Mouse (Mus musculus): ENCODE measurements at regions not wholly inside any gene's neighbourhood (a gene's known extent, or its start where the extent isn't known, plus 50 kb on each side); places are given as distances from the start of the nearest gene placed in this dataset.
A peak's percentile ranks its signal among the peaks of the same experiment; 100 is the strongest.
"Not testable (repeated sequence)": the region's sequence is repeated elsewhere in the genome, so short reads cannot be mapped to it uniquely, and the experiment has no call there.

- no peak for DNase-seq (ENCODE audit: low spot score in 2 of 2)
Observed at GRCm38 (mm10) chr3:54541389-54541788, 151.2 kb upstream of the Supt20 start.

DNA sequence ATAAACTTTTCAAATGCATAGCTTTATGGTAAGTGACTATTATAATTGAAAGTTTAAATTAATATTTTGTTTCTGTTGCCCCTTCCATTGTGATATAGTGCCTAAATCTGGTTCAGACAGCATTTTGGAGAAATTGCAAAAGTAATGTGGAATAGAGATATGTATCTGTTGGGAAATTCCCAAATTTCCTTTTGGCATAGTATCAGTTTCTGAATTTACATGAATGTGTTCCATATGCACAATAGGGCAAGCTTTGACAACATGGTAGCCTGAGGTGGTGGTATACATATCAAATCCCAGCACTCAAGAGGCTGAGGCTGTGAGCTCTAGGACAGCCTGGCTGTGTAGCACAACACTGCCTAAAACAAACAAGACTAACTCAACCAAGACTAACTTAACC is 147.2 kb upstream of the Supt20 start:
- DNase-seq (ENCODE audit: low spot score in 2 of 2): no peak

DNA sequence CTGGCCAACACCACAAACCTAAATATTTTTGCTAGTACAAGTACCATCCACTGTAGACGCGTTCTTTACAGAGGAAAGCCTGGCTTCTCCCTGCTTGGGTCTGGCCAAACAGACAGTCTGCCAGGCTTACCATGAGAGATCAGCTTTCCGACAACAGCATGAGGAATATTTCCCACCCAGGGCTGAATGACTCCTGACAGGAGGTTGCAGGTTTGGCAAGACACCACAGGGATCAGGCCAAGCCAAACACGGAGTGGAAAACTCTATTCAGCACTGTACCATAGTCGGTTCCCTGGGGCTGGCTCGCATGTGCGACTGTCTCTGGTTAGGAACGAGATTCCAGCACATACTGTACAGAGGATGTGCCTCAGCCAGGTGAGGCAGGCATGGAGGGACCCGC is 140.7 kb upstream of the Supt20 start:
- no peak for DNase-seq (ENCODE audit: low spot score in 2 of 2)

- DNase-seq (ENCODE audit: low spot score in 2 of 2): no peak
Observed at GRCm38 (mm10) chr3:54555954-54556353, 136.7 kb upstream of the Supt20 start.

DNA sequence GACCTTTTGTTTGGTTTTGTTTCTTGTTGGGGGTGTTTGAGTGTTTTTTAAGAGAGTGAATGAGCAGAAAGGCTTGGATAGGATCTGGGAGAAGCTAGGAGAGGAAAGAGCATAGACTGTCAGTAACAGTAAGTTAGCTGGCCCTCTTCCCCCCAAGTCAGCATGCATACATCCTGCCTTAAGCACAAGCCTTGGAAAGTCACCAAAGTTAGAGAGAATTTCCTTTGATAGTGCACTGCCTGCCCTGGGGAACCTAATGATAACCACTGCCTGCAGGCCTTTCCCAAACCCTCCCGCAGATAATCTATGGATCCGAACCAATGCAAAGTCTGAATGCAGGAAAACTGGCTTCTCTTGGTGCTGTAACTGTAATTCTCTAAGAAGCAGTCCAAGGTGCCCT is 133.6 kb upstream of the Supt20 start:
- DNase-seq (ENCODE audit: low spot score in 2 of 2): no peak

DNA sequence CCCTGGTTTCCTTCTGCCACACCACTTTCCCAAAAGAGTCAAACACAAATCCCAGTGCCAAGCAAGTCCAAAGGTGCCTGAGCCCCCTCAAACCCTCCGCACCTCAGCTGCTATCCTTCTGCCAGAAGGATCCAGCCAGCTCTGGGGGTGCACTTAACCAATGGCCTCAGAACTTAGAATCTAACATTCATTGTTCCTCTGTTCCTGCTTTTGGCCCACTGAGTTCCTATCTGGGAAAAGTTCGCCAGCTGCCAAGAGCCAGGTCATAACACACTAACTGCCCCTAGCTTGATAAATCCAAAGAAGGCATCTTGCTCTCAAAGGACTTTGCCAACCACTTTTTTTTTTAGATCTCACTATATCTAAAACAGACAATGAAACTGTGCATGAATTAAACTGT is 133.1 kb upstream of the Supt20 start:
- no peak for DNase-seq (ENCODE audit: low spot score in 2 of 2)

DNA sequence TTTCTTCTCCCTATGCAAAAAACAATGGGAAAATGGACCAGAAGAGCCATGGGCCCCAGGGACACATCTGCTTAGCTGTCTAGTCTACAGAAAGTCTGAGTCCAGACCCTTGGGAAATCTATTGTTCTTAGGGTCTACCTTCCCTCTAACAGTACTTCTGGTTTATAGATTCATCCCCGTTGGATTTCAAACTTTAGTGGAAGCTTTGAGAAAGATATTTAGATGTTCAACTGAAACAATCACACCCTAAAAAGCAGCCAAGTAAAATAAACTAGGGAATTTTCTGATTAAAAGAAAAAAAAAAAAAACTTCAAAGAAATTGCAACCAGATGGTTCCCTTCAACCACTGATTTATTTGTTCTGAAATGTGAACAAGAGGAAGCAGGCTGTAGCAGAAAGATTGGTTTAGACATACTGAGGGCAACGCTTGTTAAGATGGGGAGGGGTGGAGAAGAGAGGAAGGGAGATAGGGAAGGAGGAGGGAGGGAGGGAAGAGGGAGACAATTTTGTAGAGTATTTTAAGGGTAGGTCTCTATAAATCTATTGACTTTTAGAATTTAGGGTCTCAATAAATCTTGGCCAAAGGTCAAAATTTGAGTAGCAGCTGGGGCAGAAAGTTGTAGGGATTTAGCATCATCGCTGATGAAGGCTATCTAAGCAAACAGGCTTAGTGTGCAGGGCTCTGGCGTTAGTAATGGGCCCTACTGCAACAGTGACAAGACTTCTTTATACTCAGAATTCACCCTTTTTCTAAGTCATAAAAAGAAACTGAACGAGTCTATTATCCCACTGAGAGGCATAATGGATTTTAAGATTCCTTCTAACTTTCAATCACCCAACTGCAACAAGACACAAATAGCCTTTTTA is 132.3 kb upstream of the Supt20 start:
- no peak for DNase-seq (ENCODE audit: low spot score in 2 of 2)

GRCm38 (mm10) chr3:54567329-54567728 is 125.3 kb upstream of the Supt20 start:
- no peak for DNase-seq (ENCODE audit: low spot score in 2 of 2)

GRCm38 (mm10) chr3:54568096-54568495 is 124.5 kb upstream of the Supt20 start:
- DNase-seq (ENCODE audit: low spot score in 2 of 2): no peak

DNA sequence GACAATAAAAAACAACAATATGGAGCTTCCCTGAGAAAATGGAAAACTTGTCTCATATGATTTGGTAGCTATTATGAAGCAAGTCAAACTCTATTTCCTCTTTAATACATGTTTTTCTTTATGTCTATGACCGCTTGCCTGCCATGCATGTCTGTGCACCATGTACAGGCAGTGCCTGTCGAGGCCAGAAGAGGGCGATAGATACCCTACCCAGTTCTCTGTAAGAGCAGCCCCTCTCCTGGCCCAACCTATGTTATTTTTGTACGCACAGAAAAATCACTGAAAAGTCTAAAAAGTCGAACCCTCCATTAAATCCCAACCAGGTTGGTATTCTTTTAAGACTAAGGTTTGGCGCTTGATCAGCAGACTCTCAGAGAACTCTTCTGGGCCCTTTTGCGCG is 122.1 kb upstream of the Supt20 start:
- DNase-seq (ENCODE audit: low spot score in 2 of 2): no peak

- DNase-seq (ENCODE audit: low spot score in 2 of 2): no peak
Observed at GRCm38 (mm10) chr3:54577851-54578250, 114.8 kb upstream of the Supt20 start.

DNA sequence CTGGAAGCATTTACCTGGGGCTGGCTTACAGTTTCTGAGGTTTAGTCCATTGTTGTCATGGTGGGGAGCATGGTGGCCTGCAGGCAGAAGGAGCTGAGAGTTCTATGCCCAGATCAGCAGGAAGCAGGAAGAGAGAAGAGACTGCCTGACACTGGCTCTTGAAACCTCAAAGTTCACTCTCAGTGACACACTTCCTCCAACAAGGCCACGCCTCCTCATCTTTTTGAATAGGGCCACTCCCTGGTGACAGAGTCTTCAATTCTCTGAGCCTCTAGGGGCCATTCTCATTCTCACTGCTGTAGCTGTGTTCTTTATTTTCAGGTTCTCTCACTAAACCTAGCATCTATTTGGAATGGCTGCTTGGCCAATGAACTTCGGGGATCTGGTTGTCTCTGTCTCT is 113.2 kb upstream of the Supt20 start:
- no peak for DNase-seq (ENCODE audit: low spot score in 2 of 2)

- no peak for DNase-seq (ENCODE audit: low spot score in 2 of 2)
Observed at GRCm38 (mm10) chr3:54580339-54580738, 112.3 kb upstream of the Supt20 start.

DNA sequence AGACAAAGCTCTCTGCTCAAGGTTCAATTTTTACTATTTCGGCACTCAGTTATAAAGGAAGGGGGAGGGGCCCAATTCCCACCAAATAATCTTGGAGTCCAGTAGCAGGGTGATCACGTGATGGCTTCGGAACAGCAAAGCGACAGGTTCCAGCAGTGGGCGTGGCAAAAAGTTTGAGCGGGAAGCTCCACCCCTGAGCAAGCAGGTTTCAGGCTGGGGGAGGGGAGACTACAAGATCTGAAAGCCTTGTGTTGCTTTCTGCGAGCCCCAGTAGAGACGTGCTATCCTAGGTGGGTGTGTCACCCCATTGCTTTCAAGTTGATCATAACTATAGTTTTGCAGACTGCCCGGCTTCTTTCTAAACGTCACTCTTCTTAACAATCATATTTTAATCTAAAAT is 106.8 kb upstream of the Supt20 start:
- DNase-seq (ENCODE audit: low spot score in 2 of 2): not testable (repeated sequence)

DNA sequence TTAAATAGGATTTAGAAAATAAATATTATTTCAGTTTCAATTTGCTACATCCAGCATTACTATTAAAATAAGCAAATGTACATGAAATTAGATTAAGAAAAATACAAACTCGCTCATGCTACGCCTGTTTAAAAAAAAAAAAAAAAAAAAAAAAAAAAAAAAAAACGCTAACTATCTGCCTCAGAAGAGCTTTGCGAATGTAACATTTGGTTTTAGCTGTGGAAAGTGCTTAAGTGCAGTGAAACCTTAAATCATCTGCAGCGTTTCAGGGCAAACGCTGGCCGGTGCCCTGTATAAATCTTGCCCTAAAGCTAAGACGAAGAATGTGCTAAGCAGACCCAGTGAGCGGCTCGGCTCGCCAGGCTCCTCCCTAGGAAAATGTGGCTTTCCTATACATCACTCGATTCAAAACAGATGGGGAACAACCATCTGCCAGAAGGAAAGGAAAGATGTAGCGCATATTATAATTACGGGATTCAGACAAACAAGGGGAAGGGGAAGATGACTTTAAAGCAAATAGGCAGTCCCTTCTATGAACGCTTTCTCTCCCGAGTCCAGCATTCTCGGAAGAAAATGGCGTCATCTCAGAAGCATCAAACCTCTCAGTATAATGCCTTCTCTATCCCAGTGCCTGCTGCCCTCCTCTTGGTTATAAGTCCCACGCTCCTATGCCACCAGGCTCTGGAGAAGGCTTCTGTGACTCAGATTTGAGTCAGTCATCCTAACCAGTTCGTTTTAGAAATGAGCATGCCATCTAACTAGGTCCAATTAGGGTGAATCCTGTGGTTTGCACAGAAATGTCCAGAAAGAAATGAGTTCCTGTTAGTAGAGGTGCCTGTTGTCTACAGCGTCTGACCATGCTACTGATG is 105.2 kb upstream of the Supt20 start:
- peak in 1 of 2 experiments; percentile 14 for DNase-seq (ENCODE audit: low spot score in 2 of 2)

GRCm38 (mm10) chr3:54588198-54588597 is 104.4 kb upstream of the Supt20 start:
- DNase-seq (ENCODE audit: low spot score in 2 of 2): no peak

GRCm38 (mm10) chr3:54589976-54590375 is 102.6 kb upstream of the Supt20 start:
- no peak for DNase-seq (ENCODE audit: low spot score in 2 of 2)

DNA sequence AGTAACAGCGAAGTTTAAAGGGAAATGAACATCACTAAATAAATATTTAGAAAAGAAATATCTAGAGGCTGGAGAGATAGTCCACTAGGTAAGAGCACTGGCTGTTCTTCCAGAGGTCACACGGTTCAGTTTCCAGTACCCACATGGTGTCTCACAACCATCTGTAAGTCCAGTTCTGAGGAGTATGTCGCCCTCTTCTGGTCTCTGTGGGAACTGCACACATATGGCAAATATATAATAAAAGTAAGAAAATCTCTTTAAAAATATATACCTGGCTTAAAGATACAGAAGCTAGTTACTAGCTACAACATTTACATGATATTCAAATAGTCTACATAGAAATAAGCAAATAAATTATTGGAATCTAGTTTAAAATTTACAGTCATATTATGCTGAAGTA is 101.4 kb upstream of the Supt20 start:
- no peak for DNase-seq (ENCODE audit: low spot score in 2 of 2)

- no peak for DNase-seq (ENCODE audit: low spot score in 2 of 2)
Observed at GRCm38 (mm10) chr3:54592064-54592463, 100.5 kb upstream of the Supt20 start.

- no peak for DNase-seq (ENCODE audit: low spot score in 2 of 2)
Observed at GRCm38 (mm10) chr3:54592655-54593428, 99.8 kb upstream of the Supt20 start.

GRCm38 (mm10) chr3:54595193-54595592 is 97.4 kb upstream of the Supt20 start:
- no peak for DNase-seq (ENCODE audit: low spot score in 2 of 2)

Data from frontal cortex, postnatal 25 days (tissue).